Mouse (Mus musculus): ENCODE results near the gene Hdac10.

Hdac10 gene

DNA sequence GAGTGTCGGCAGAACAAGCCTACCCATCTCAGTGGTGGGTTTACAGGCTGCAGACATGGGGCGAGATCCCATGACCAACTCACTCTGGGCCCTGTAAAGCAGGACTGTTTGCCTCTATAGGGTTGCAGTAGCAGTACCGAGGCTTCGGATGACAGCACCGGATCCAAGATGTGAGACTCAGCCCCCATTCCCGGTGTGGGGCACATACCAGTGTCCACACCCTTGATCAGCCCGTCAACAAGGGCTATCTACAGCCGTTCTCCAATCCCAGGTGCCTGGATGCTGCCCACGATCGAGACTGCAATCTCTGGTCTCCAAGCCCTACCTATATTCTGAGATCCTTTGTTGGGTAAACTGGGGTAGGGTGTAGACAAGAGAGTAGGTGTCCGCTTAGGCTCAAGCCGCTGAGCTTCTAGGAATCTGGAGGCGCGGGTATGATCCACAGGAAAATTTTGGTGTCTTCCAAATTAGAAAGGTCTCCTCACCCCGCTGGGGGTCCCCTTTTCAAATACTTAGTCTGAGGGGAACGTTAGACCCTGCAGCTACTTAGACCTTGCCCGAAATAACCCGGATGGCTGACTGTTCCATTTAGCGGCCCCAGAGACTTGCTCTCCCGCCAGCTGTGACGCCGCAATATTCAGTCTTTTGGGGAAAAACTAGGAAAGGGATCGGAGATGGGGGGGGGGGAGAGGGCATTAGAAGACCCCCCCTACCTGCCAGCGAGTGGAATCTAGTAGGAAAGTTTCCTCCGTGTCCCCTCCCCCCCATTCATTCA lies 20.2 kb upstream of the Hdac10 start:
- DNase-seq (ENCODE audit: low read depth): no peak

DNA sequence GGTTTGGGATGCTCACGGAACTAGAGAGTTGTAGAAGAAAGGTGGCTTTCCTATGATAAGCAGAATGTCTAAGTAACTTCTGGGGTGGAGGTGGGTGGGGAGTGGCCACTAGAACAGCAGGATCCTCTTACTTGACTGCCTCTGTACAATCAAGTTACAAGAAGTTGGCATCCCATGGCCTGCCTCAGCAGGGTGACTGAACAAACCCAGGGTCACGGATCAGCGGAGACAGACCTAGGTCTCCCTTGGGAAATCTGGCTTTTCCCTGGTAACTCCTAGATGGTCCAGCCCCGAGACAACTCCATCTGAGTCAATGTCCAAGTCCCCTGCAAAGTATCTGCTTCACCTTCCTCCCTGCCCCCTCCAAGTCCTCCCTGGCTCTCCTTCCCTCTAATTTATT lies 19.4 kb upstream of the Hdac10 start:
- DNase-seq (ENCODE audit: low read depth): no peak

DNA sequence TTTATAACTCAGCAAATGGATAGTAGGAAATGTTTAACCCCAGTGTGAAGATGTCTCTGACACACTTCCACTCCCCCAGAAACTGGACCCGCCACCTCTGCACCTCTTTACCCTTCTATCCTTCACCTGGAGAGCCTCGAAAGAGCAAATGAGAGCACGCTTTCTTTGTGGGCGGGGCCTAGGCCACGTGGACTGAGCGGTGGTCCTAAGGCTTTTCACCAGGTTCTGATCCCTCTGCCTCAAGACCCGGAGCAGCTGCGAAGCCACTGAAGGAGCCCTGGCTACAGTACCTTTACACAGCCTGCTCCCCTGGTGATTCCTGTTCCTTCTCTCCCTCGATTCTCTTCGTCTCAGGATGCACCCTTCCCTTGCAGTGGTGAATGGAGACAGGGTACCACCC lies 19.0 kb upstream of the Hdac10 start:
- no peak for DNase-seq (ENCODE audit: low read depth)

DNA sequence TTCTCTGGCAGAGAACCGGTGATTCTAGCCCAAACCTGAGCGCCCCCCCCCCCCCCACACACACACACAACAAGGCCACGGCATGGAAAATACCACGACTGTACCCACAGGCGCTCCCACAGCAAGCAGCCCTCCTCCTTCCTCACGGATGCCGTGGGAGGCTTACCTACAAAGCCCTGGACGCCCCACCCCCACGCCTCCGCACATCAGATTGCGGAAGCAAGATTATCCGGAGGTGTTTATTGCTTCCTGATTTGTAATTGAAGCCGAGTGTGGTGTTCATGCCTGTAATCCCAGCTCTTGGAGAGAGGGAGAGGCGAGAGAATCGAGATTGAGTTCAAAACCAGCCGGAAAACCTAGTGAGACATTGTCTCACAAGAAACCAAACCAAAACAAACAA lies 18.5 kb upstream of the Hdac10 start:
- no peak for DNase-seq (ENCODE audit: low read depth)

DNA sequence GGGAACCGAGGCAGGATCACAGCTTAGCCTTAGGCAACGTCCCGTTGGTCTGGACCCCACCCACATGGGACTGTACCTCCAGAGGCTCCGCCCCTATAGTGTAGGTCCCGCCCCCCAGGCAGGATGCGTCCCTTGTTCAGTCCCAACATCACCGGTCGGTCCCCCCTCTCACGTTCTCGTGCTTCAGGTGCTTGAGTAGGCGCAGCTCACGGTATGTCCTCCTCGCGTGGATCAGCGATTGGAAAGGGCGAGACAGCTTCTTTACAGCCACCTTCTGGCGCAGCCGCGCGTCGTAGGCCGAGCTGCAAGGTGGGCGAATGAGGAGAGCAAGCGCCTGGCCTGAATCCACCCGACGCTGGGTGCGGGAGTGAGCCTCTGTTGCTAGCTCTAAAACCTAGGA lies 18.0 kb upstream of the Hdac10 start:
- DNase-seq (ENCODE audit: low read depth): no peak

DNA sequence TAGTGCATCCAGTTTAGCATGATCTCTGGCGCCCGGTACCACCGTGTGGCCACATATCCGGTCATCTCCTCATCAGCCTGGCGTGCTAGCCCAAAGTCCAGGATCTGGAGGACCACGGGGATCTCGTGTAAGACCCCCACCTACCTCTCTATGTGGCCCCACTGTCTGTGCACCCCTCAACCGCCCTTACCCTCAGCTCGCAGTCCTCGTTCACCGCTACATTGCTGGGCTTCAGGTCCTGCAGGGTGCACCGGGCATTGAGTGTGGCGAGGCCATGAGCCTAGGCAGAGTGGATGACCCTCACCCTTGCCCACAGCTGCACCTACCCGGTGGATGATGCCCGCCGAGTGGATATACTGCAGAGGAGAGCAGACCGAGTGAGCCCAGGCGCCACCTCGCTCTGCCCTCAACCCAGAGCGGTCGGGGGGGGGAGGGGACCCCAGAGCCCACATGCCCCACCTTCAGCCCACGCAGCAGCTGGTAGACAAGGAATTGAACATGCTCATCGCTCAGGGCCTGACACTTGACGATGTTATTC lies 17.4 kb upstream of the Hdac10 start:
- DNase-seq (ENCODE audit: low read depth): no peak

DNA sequence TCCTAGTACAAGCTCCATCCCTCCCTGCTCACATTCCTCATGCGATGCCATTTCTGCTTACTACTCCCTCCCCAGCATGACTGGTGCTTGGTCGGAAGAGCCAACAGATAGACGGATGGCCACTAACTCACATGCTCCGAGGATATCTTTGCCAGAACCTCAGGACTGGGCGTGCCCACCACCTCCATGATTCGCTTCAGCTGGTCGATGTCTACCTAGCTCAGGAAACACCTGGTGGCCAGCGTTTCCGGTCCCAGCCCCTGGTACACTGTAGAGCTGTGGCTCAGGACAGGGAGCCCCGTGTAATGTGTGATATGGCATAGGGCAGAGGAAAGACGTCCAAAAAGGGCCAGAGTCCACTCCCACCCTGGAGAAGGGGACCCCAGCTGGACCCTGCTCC lies 16.5 kb upstream of the Hdac10 start:
- DNase-seq (ENCODE audit: low read depth): no peak

DNA sequence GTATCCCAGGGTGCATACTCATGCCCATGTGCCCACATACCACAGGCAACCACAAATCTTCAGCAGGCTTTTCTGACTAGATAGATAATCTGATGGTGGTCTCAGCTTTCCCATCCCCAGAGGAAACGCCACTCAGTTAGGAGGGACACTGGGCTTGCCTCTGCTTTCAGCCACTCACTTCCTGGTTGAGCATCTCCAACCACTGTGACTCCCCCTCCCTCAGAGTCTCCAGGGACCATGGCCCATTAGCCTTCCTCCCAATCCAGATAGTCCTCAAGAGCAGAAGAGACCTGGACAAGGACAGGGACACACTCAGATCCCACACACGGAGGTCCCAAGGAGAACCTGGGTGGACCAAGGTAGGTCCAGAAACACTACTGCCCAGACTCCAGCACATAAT lies 14.6 kb upstream of the Hdac10 start:
- no peak for DNase-seq (ENCODE audit: low read depth)

DNA sequence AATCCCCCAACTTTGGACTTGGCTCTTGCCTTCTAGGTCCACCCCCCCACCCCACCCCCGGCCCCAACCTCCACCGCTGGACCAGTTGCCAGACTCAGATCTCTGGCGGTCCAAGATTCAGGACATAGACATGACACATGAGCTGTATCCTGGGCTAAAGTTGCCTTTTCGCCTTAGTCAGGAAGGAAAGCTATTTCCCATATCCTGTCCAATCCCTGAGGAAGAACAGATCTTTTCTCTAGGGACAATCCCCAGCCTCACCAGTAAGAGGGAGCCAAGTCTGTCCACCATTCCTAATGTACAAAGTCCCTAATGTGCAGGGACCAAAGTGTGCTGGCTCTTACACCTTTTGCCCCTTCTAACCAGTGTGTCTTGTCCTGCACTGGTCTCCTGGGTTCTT lies 13.4 kb upstream of the Hdac10 start:
- DNase-seq (ENCODE audit: low read depth): no peak

DNA sequence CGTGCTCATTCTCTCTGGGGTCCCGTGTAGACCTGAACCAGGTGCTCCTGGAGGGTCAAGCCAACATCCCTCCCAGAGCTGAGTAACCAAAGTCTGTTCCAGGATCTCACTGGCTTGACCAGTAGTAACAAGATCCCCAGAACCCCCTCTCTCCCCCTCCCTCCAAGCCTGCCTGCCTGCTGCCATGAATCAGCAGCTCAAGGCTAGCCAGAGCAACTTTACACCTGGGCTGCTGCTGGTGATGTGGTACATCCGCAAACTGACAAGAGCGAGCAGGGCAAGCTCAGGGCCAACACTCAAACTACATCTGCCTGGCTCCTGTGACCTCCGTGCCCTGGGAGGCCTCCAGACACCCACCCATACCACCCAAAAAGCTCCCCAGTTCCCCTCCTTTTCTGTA lies 12.9 kb upstream of the Hdac10 start:
- no peak for DNase-seq (ENCODE audit: low read depth)

DNA sequence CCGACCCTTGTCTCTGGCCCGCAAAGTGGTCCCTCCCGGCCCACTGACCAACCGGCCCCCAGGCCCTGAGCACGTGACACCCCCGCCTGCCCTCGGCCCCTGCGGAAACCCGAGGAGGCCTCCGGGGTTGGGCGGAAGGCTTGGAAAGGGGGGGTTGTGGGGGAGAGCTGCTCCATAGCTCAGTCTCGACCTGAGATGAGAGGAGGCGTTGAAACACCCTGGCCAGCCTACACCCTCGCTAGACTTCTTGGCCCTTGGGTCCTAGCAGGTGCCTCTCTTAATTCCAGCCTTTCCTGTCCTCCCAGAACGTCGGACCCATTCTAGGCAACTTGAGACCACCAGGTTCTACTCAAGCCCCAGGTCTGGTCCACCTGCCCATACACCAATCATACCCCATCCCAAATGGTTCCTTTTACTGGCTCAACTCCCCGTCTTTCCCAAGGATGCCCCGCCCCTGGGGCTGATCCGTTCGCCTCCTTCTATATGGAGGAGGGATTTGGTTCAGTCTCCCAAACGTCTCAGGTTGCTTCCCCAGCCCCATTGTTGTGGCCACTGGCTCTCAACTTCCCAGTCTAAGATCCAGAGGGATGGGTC lies 12.3 kb upstream of the Hdac10 start, which contains the start of gene Mapk12:
Gene Mapk12, minus strand, starts transcription at position 45 of the 594 bp plus-strand sequence.
- DNase-seq (ENCODE audit: low read depth): no peak

DNA sequence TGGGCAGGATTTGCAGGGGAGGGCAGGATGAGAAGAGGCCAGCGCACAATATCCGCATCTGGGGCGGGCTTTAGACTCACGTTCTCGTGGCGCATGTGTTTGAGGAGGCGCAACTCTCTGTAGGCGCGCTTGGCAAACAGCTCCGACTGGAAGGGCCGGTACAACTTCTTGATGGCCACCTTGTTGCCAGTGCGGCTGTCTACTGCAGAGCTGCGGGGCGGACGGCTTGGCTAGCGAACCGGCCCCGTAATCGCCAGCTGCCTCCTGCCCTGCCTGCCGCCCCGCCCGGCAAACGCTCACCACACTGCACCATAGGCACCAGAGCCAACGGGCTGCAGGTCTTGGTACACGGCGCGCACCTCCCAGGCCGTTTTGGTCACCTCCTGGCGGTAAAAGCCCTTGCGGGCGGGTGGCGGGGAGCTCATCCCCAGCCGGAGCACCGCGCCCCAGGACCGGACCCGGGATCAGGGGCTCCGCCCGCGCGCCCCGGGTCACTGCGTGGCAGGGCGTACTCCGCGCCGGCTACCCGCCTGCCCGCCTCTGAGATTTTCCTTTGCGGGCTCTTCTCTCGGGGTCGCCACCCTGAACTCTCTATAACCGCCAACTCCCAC lies 11.7 kb upstream of the Hdac10 start:
- no peak for DNase-seq (ENCODE audit: low read depth)

DNA sequence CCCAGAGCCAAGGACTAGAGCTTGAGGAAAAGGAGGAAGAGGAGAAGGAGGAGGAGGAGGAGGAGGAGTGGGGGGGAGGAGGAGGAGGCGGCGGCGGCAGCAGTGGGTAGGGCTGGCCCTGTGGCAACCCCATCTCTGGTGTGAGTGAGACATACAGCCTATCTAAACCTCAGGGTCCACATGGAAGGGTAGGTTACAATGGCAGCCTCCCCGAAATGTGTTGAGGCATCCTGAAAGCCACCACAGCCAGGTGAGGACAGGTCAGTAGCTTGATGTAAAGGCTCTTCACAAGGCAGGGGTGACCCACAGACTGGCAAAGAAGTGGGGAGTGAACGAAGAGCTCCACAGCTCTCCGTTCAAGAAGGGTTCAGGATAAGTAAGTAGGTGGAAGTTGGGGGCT lies 10.0 kb upstream of the Hdac10 start:
- no peak for DNase-seq (ENCODE audit: low read depth)

DNA sequence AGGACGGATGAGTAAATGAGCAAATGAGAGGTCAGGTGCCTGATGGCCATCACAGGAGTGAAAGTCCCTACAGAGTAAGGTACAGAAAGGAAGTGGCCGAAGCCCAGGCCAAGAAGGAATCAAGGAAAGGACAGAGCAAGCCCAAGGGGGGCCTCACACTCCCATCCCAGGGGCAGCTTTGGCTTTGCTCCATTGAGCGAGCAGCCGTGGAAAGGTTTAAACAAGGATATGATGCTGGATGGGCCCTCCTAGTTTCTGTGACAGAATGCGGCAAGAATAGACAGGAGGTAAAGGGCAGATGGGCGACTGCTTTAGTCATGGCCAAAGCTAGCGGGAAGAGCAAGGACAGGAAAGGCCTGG lies 9.5 kb upstream of the Hdac10 start:
- DNase-seq (ENCODE audit: low read depth): no peak

DNA sequence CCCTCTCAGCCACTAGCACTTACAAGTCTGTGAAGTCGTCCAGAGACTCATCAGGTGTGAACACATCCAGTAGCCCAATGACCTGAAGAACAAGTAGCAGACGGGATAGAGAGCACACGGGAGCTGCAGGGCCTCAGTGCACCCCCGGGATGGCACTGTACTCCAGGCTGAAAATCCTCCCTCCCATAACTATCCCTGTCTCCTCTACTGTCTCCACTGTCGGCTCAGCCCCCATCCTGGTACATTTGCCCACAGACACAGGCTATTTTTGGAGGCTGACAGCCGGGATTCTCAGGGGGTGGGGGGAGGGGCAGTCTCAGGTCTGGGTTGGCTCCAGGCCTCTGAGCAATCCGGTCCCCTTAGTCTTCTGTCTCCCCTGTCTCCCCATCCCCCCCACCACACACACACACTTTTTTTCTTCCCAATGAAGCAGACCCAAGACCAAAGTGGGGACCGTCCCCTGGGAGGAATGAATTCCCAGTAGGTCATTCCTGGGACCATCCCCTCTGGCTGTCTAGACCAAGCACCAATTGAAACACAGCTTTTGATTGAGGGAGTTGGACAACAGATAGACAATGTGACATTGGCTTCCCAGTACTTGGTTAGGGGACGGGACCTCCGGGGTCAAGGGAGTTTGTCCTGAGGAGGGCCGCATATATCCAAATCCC lies 9.0 kb upstream of the Hdac10 start:
- DNase-seq (ENCODE audit: low read depth): no peak

DNA sequence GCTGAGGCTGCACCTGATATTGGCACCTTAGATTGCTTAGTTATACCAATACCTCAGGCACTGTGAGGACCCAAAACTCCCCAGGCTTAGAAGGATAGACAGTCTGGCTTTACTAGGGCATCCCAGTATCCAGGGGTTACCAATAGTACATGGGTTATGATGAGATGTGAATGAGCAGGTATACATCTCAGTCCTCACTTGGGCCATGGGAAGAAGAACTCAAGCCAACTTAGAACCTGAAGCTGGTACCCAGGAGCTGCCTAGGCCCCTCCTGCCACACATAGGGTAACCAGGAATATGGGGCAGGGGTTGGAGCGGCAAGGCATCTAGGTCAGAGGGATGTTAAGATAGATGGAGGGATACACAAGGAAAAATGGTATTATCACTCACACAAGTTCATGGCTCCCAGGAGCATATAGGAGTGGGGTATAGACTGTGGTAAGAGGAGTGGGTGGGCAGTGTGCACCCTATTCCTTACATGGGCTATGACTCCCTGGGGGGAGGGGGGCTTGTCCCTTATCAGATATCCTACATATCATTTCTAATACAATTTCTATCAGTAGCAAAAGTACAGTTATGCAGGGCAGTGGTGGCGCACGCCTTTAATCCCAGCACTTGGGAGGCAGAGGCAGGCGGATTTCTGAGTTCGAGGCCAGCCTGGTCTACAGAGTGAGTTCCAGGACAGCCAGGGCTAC lies 8.1 kb upstream of the Hdac10 start:
- DNase-seq (ENCODE audit: low read depth): no peak

DNA sequence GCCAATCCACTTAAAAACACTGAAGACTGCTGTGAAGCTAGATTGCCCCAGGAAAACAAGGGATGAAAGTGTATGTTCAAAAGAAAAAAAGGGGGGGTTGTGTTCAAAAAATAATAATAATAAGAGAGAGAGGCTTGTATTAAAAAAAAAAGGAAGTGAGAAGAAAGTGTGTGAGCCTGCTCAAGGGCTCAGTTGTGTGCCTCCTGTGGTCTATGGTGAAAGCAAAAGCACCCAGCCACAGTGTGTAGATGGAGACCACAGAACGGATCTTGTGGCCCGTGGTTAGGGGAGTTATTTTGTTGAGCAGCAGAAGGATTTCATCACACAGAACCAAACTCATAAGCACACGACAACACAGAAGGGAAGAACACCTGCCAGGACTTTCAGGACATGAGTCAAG lies 2.8 kb upstream of the Hdac10 start:
- DNase-seq (ENCODE audit: low read depth): no peak

DNA sequence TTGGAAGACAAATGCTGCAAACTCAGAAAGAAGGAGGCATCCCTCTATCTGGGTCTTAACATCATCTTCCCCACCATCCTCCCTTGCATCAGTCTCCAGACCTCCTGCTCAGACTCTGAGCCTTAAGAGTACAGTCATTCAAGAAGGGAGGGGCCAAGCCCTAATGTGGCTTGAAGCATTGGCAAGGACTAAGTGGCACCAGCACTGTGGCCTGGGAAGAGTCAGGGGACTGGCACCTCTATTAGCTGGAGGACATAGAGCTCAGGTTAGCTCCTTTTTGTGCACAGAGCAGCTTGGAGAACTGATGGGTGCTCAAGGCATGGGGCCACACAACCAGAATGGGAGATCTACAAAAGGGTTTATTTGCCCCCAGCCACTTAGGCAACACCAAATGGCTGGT lies 1.7 kb upstream of the Hdac10 start:
- no peak for DNase-seq (ENCODE audit: low read depth)

DNA sequence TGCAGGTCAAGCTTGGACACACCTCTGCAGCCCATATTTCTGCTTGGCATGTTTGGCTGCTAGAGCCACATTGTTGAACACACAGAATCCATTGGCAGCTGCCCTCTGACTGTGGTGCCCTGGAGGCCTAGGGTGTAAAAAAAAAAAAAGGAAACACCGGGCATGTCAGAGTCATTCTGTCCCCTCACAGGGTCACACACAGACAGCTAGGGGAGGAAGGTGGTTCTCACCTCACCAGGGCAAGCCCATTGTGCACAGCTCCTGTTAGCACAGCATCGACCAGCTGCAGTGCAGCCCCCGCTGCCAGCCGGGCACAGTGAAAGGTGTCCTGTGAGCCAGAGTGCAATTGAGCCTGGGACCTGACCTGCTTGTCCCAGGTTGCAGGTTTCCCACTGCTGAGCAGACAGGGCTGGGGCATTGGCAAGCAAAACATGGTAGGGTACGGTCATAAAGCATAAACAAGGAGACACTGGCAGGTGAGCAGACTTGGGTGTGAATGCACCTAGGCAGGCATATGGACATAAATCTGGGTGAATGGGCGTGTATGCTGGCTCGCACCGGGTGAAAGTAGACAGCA lies 1.0 kb downstream of the Hdac10 start:
- no peak for DNase-seq (ENCODE audit: low read depth)

DNA sequence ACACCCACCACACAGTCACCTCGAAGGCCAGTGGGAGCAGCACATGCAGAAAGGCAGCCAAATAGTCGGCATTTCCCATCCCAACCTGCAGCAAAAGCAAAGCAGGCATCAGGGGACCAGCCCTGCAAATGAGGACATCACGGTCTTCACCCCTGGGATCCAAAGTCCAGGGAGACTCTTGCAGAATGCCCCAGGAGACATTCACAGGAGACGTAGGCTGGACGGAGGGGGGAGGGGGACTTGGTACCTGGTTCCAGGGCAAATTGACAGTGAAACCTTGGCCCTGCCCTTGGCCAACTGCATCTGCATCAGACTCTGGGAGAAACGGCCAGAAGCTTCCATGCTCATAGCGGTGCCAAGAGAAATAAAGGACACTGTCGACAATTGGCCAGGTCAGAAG lies 1.9 kb downstream of the Hdac10 start:
- DNase-seq (ENCODE audit: low read depth): no peak

DNA sequence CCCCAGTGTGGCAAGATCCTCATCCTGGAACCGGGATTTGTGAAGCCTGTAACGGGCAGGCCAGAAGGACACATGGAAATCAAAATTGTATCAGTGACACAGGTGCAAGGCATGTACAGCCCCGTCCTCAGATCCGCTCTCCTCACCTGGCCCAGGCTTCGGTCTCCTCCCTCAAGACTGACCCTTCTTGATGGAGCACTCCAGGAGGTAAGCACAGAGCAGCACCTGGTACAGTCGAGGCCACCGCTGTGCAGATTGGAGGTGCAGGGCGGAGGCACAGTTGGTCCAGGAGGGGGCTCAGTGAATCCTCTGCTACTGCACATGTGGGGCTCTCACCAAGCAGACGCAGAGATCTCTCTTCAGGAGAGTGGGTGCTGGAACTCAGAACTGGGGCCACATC lies 3.1 kb downstream of the Hdac10 start:
- no peak for DNase-seq (ENCODE audit: low read depth)

DNA sequence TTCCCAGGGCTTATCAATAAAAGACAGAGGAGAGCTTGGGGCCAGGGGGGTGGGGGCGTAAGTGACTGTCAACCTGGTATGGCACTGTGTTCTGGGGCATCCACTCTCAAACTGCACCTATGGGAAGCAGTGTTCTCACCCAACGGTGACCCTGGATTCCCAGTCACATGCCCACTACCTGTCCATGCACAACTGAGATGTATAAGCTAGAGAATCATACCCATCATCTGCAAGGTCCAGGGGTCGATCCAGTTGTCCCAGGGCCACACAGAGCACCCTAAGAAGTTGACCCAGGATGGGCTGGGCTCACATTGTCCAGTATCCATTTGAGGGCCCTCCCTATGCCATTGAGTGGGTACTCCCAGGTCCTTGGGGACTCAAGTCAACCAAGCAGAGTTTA lies 4.2 kb downstream of the Hdac10 start:
- no peak for DNase-seq (ENCODE audit: low read depth)

All from c-Kit-positive CD71-positive TER-119-negative erythroid progenitor cells, embryonic 14.5 days (primary cell).